Mouse (Mus musculus) myocyte (in vitro differentiated cells): ENCODE data around the gene Acat3.

Experiments used
- E2F4 ChIP-seq: IDR thresholded peaks from one replicate; pipeline ENCODE4 v1.6.1; 2011; ENCODE audit warnings: mild to moderate bottlenecking, control low read depth, moderate library complexity; ENCODE audit not compliant: insufficient read depth
- MAX ChIP-seq: IDR thresholded peaks from one replicate; pipeline ENCODE4 v1.6.1; 2011; ENCODE audit warnings: low read depth, mild to moderate bottlenecking, control low read depth
- MYOD1 ChIP-seq, 3 experiments: IDR thresholded peaks; one replicate each; pipeline ENCODE4 v1.6.1; 2011; ENCODE audit warnings: control low read depth in 2 of 3, low read depth in 2 of 3, mild to moderate bottlenecking in 2 of 3, moderate library complexity in 1 of 3; ENCODE audit not compliant: insufficient read length in 2 of 3, control insufficient read depth in 1 of 3
- MYOG ChIP-seq, 3 experiments: IDR thresholded peaks; one replicate each; pipeline ENCODE4 v1.6.1; 2011; ENCODE audit warnings: control low read depth in 2 of 3, low read depth in 2 of 3, mild to moderate bottlenecking in 2 of 3; ENCODE audit not compliant: insufficient read length in 2 of 3, control insufficient read depth in 1 of 3, insufficient read depth in 1 of 3
- POLR2A ChIP-seq: IDR thresholded peaks from one replicate; pipeline ENCODE4 v1.6.1; 2011; ENCODE audit warnings: low read depth, mild to moderate bottlenecking, control low read depth, moderate library complexity; ENCODE audit not compliant: insufficient read length
- POLR2AphosphoS2 ChIP-seq: IDR thresholded peaks from one replicate; pipeline ENCODE4 v1.6.1; 2011; ENCODE audit warnings: low read depth, control low read depth; ENCODE audit not compliant: insufficient read length
- TCF12 ChIP-seq: IDR thresholded peaks from one replicate; pipeline ENCODE4 v1.6.1; 2011; ENCODE audit warnings: mild to moderate bottlenecking, control low read depth; ENCODE audit not compliant: poor library complexity, insufficient read depth, severe bottlenecking
- TCF3 ChIP-seq: IDR thresholded peaks from one replicate; pipeline ENCODE4 v1.6.1; 2011; ENCODE audit warnings: low read depth, control low read depth; ENCODE audit not compliant: insufficient read length
- USF1 ChIP-seq: IDR thresholded peaks from one replicate; pipeline ENCODE4 v1.6.1; 2011; ENCODE audit warnings: low read depth, mild to moderate bottlenecking, control low read depth, moderate library complexity

GRCm38 (mm10) chr17:12905810-12906209 lies 34.6 kb downstream of the Acat3 start:
- no peak for TF ChIP-seq USF1
- TF ChIP-seq POLR2A: no peak
- TF ChIP-seq TCF3: no peak
- no peak for TF ChIP-seq E2F4
- TF ChIP-seq TCF12: no peak
- no peak for TF ChIP-seq POLR2AphosphoS2
- TF ChIP-seq MAX: no peak
- no peak for TF ChIP-seq MYOD1 (IDR thresholded peaks at IDR 0.05; ENCODE audit: control insufficient read depth in 1 of 3, insufficient read length in 2 of 3, low read depth in 2 of 3)
- no peak for TF ChIP-seq MYOG (IDR thresholded peaks at IDR 0.05; ENCODE audit: control insufficient read depth in 1 of 3, insufficient read depth in 1 of 3, insufficient read length in 2 of 3, low read depth in 2 of 3)
